Mouse (Mus musculus) MEL (cell line): ENCODE measurements around the gene Ywhah. TPM values are rescaled to one million over a fixed set of nuclear protein-coding genes. Genes with fewer than 3 reads are reported as not detected.

Source experiments
- DNase-seq: peaks from one replicate; pipeline ENCODE4 v3.0.0; 2011; ENCODE audit warnings: low read depth, low spot score
- H3K27ac ChIP-seq: 2 replicates; pipeline ENCODE4 v1.5.1; 2012; ENCODE audit warnings: low read depth, mild to moderate bottlenecking, control low read depth, low read length, moderate library complexity; ENCODE audit not compliant: control insufficient read depth
- H3K27me3 ChIP-seq, 2 experiments: fragments of 150-350 bp in 1 of 2; sonication (generic) in 1 of 2; 2 replicates each; pipeline ENCODE4 v1.6.1; 2012; ENCODE audit warnings: low read length in 2 of 2, mild to moderate bottlenecking in 2 of 2, improper control_type of control experiment in 1 of 2, moderate library complexity in 1 of 2; ENCODE audit not compliant: insufficient read depth in 2 of 2, control insufficient read depth in 1 of 2
- H3K36me3 ChIP-seq, 2 experiments: 2 replicates each; pipeline ENCODE4 v1.6.1; 2012 to 2014; ENCODE audit warnings: low read length in 2 of 2, improper control_type of control experiment in 1 of 2, inconsistent platforms in 1 of 2, mild to moderate bottlenecking in 1 of 2; ENCODE audit not compliant: insufficient read depth in 2 of 2, control insufficient read depth in 1 of 2
- H3K4me1 ChIP-seq, 2 experiments: fragments of 150-350 bp in 1 of 2; sonication (generic) in 1 of 2; 2 replicates each; pipeline ENCODE4 v1.6.1; 2012; ENCODE audit warnings: low read length in 2 of 2, improper control_type of control experiment in 1 of 2, mild to moderate bottlenecking in 1 of 2; ENCODE audit not compliant: insufficient read depth in 2 of 2, control insufficient read depth in 1 of 2
- H3K4me3 ChIP-seq, 2 experiments: fragments of 150-350 bp in 1 of 2; sonication (generic) in 1 of 2; 2 replicates each; pipeline ENCODE4 v1.5.1; 2012; ENCODE audit warnings: low read depth in 2 of 2, low read length in 2 of 2, mild to moderate bottlenecking in 2 of 2, moderate library complexity in 2 of 2, control low read depth in 1 of 2, improper control_type of control experiment in 1 of 2; ENCODE audit not compliant: control insufficient read depth in 1 of 2, insufficient read depth in 1 of 2
- H3K79me2 ChIP-seq: 2 replicates; pipeline ENCODE4 v1.6.1; 2012; ENCODE audit warnings: mild to moderate bottlenecking, low read length, moderate library complexity; ENCODE audit not compliant: control insufficient read depth, poor library complexity, insufficient read depth
- H3K9ac ChIP-seq: 2 replicates; pipeline ENCODE4 v1.6.1; 2012; ENCODE audit warnings: low read depth, mild to moderate bottlenecking, control low read depth, low read length, moderate library complexity; ENCODE audit not compliant: control insufficient read depth, poor library complexity, severe bottlenecking
- H3K9me3 ChIP-seq: fragments of 150-350 bp; sonication (generic); replicated peaks from 2 replicates; pipeline ENCODE4 v1.6.1; 2012; ENCODE audit warnings: mild to moderate bottlenecking, low read length, improper control_type of control experiment, moderate library complexity; ENCODE audit not compliant: insufficient read depth
- BHLHE40 ChIP-seq: IDR thresholded peaks from 2 replicates; pipeline ENCODE4 v1.6.1; 2012; ENCODE audit warnings: low read depth, mild to moderate bottlenecking, inconsistent platforms, low read length, improper control_type of control experiment, borderline replicate concordance
- CHD2 ChIP-seq: IDR thresholded peaks from 2 replicates; pipeline ENCODE4 v1.6.1; 2011; ENCODE audit warnings: low read length, improper control_type of control experiment
- CTCF ChIP-seq, 3 experiments: IDR thresholded peaks in 2 of 3; conservative IDR thresholded peaks in 1 of 3; 2 replicates each; pipeline ENCODE4 v1.5.1; 2011 to 2012; ENCODE audit warnings: low read length in 3 of 3, low read depth in 2 of 3, mild to moderate bottlenecking in 2 of 3, improper control_type of control experiment in 1 of 3, inconsistent platforms in 1 of 3, mixed read lengths in 1 of 3, moderate library complexity in 1 of 3; ENCODE audit not compliant: control insufficient read depth in 1 of 3, insufficient read depth in 1 of 3, poor library complexity in 1 of 3, severe bottlenecking in 1 of 3
- EP300 ChIP-seq, 2 experiments: IDR thresholded peaks; 2 replicates each; pipeline ENCODE4 v1.6.1; 2011; ENCODE audit warnings: improper control_type of control experiment in 2 of 2, low read length in 2 of 2, low read depth in 1 of 2, mild to moderate bottlenecking in 1 of 2
- MAFK ChIP-seq: IDR thresholded peaks from 2 replicates; pipeline ENCODE4 v1.6.1; 2011; ENCODE audit warnings: low read depth, mild to moderate bottlenecking, low read length, improper control_type of control experiment, borderline replicate concordance
- MAX ChIP-seq: IDR thresholded peaks from 2 replicates; pipeline ENCODE4 v1.6.1; 2011; ENCODE audit warnings: low read length, improper control_type of control experiment
- MAZ ChIP-seq: IDR thresholded peaks from 2 replicates; pipeline ENCODE4 v1.6.1; 2012; ENCODE audit warnings: low read depth, mild to moderate bottlenecking, inconsistent platforms, low read length, improper control_type of control experiment
- MEF2A ChIP-seq: IDR thresholded peaks from 2 replicates; pipeline ENCODE4 v1.6.1; 2014; ENCODE audit warnings: low read depth, mild to moderate bottlenecking, inconsistent platforms, low read length, improper control_type of control experiment; ENCODE audit not compliant: poor library complexity, insufficient replicate concordance, severe bottlenecking; ENCODE audit errors: extremely low read depth
- MYB ChIP-seq: IDR thresholded peaks from 2 replicates; pipeline ENCODE4 v1.6.1; 2011; ENCODE audit warnings: mild to moderate bottlenecking, low read depth, low read length, improper control_type of control experiment
- NELFE ChIP-seq: IDR thresholded peaks from 2 replicates; pipeline ENCODE4 v1.6.1; 2011; ENCODE audit warnings: low read depth, low read length, improper control_type of control experiment
- NRF1 ChIP-seq: IDR thresholded peaks from 2 replicates; pipeline ENCODE4 v1.6.1; 2014; ENCODE audit warnings: low read depth, mild to moderate bottlenecking, inconsistent platforms, low read length, improper control_type of control experiment, moderate library complexity; ENCODE audit not compliant: poor library complexity, insufficient read depth, severe bottlenecking
- POLR2AphosphoS2 ChIP-seq: IDR thresholded peaks from 2 replicates; pipeline ENCODE4 v1.6.1; 2011; ENCODE audit warnings: low read length, improper control_type of control experiment
- RCOR1 ChIP-seq: IDR thresholded peaks from 2 replicates; pipeline ENCODE4 v1.6.1; 2012; ENCODE audit warnings: low read depth, mild to moderate bottlenecking, inconsistent platforms, low read length, improper control_type of control experiment
- TBP ChIP-seq: IDR thresholded peaks from 2 replicates; pipeline ENCODE4 v1.8.0; 2011; ENCODE audit warnings: low read depth, low read length, improper control_type of control experiment
- TCF12 ChIP-seq: IDR thresholded peaks from 2 replicates; pipeline ENCODE4 v1.6.1; 2014; ENCODE audit warnings: low read depth, mild to moderate bottlenecking, inconsistent platforms, low read length, improper control_type of control experiment, moderate library complexity
- USF2 ChIP-seq, 2 experiments: IDR thresholded peaks; 2 replicates each; pipeline ENCODE4 v1.6.1; 2011 to 2012; ENCODE audit warnings: improper control_type of control experiment in 2 of 2, low read length in 2 of 2, borderline replicate concordance in 1 of 2, inconsistent platforms in 1 of 2, low read depth in 1 of 2, mild to moderate bottlenecking in 1 of 2; ENCODE audit not compliant: insufficient read depth in 1 of 2
- ZC3H11A ChIP-seq: IDR thresholded peaks from 2 replicates; pipeline ENCODE4 v1.6.1; 2012; ENCODE audit warnings: low read depth, mild to moderate bottlenecking, inconsistent platforms, low read length, improper control_type of control experiment
- ZKSCAN1 ChIP-seq: IDR thresholded peaks from 2 replicates; pipeline ENCODE4 v1.6.1; 2012; ENCODE audit warnings: low read depth, mild to moderate bottlenecking, inconsistent platforms, low read length, improper control_type of control experiment, moderate library complexity
- ZMIZ1 ChIP-seq: IDR thresholded peaks from 2 replicates; pipeline ENCODE4 v1.6.1; 2012; ENCODE audit warnings: low read depth, mild to moderate bottlenecking, inconsistent platforms, low read length, improper control_type of control experiment, moderate library complexity
- ZNF384 ChIP-seq: IDR thresholded peaks from 2 replicates; pipeline ENCODE4 v1.6.1; 2012; ENCODE audit warnings: low read depth, mild to moderate bottlenecking, inconsistent platforms, low read length, improper control_type of control experiment
- polyA plus RNA-seq, 2 experiments: library from polyadenylated mRNA; stranded (reverse) in 1 of 2; unstranded in 1 of 2; fragments of >175 nt in 1 of 2; fragments of >200 nt in 1 of 2; gene quantifications; 2 replicates each; pipeline versions ENCODE4 v1.2.1 to v1.2.4; 2012; ENCODE audit warnings: low replicate concordance in 2 of 2, low read depth in 1 of 2; ENCODE audit not compliant: insufficient read length in 2 of 2, insufficient read depth in 1 of 2, missing spikeins in 1 of 2
- total RNA-seq: library from RNA; depleted of rRNA; stranded (reverse); fragments of 300-350 nt; gene quantifications from 2 replicates; pipeline ENCODE4 v1.2.3, GENCODE M21; 2012

The Ywhah gene
- total and polyA plus RNA-seq, 3 experiments: 80.0 to 312 TPM; not detected in 1

DNA sequence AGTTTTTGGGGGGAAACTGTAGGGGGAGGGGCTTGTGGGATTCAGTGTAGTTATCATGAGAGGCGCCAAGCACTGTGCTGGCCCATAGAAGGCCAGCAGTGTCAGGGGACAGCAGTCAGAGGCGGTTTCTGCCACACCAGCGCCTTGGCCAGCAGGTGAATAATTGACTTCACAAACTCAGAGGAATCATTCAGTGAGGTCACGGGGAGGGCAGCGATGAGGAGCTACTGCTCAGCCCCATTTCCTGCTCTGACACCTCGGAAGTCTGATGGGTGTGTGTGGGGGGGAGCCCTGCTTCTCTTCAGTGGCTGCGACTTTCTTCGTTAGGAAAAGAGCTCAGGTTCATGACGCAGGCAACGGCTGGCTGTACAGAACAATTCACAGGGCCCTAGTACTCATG is 24.8 kb downstream of the Ywhah start:
- Histone ChIP-seq H3K36me3 (peaks cover 0 to 6% of the 10 kb centered on the region in 2 experiments; a peak in 2 of 4 replicates), H3K9ac (no peak overlapping the region), H3K9me3 (no peaks in the 10 kb centered on the region), H3K79me2 (no peaks in the 10 kb centered on the region), H3K27ac (no peak overlapping the region), H3K4me1 (peaks cover 0 to 6% of the 10 kb centered on the region in 2 experiments; a peak in 1 of 4 replicates), H3K27me3 (peaks cover 2 to 5% of the 10 kb centered on the region in 2 experiments; a peak in 3 of 4 replicates), H3K4me3 (no peak overlapping the region)
- no peak for TF ChIP-seq ZNF384
- no peak for TF ChIP-seq CHD2
- no peak for TF ChIP-seq NRF1
- no peak for TF ChIP-seq NELFE
- no peak for TF ChIP-seq MYB
- TF ChIP-seq EP300 (IDR thresholded peaks at IDR 0.05; ENCODE audit: low read depth in 1 of 2, low read length in 2 of 2): no peak
- no peak for TF ChIP-seq MAFK
- no peak for TF ChIP-seq MAX
- TF ChIP-seq POLR2AphosphoS2: no peak
- TF ChIP-seq USF2 (IDR thresholded peaks at IDR 0.05; ENCODE audit: borderline replicate concordance in 1 of 2, insufficient read depth in 1 of 2, low read depth in 1 of 2, low read length in 2 of 2): no peak
- TF ChIP-seq TBP: no peak
- no peak for TF ChIP-seq ZMIZ1
- no peak for TF ChIP-seq ZC3H11A
- no peak for TF ChIP-seq MEF2A
- TF ChIP-seq BHLHE40: no peak
- TF ChIP-seq TCF12: no peak
- no peak for TF ChIP-seq MAZ
- TF ChIP-seq RCOR1: no peak
- DNase-seq: no peak

- H3K4me3 ChIP-seq: no peak overlapping the region
- H3K4me1 ChIP-seq: no peaks in the 10 kb centered on the region
- TF ChIP-seq ZKSCAN1 (no peak), CTCF (IDR thresholded peaks at IDR 0.05 in 2 of 3, conservative IDR thresholded peaks at IDR 0.05 in 1 of 3; ENCODE audit: control insufficient read depth in 1 of 3, insufficient read depth in 1 of 3, low read depth in 2 of 3, low read length in 3 of 3, poor library complexity in 1 of 3, severe bottlenecking in 1 of 3) (peak; percentile 28 to 45 (median 38)), ZC3H11A (no peak), RCOR1 (no peak)
- no peak overlapping the region for H3K9ac ChIP-seq
- H3K79me2 ChIP-seq: no peaks in the 10 kb centered on the region
- no peaks in the 10 kb centered on the region for H3K9me3 ChIP-seq
- peaks cover 6 to 7% of the 10 kb centered on the region in 2 experiments; a peak in 3 of 4 replicates for H3K27me3 ChIP-seq
- peak; percentile 30 for DNase-seq
- peaks cover 0 to under 1% of the 10 kb centered on the region in 2 experiments; a peak in 1 of 4 replicates for H3K36me3 ChIP-seq
- H3K27ac ChIP-seq: no peak overlapping the region
Measured at GRCm38 (mm10) chr5:33044636-33045315, 26.2 kb downstream of the Ywhah start.
